Mouse (Mus musculus): ENCODE measurements at regions not wholly inside any gene's neighbourhood (a gene's known extent, or its start where the extent isn't known, plus 50 kb on each side); places are given as distances from the start of the nearest gene placed in this dataset.

- DNase-seq (ENCODE audit: low spot score in 2 of 2): no peak
Measured at GRCm38 (mm10) chr13:78580863-78581595, 381.5 kb upstream of the Nr2f1 start.

DNA sequence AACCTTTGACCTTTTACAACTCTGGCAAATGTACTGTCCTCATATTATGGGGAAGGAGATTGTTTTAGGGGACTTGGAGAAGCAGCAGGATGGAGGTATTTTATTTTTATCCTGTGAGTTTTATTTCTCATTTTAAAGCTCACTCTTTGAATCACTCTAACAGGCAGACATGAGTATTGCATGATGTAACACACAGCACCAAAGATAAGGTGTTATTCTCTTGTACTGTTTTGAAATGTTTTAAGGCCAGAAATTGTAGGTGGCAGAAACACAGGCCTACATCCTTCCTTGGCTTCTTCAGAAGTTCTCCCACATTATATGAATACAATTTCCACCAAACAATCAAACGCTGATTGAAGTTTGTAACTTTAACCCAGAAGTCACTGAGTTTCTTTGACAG is 377.9 kb upstream of the Nr2f1 start:
- DNase-seq (ENCODE audit: low spot score in 2 of 2): no peak

DNA sequence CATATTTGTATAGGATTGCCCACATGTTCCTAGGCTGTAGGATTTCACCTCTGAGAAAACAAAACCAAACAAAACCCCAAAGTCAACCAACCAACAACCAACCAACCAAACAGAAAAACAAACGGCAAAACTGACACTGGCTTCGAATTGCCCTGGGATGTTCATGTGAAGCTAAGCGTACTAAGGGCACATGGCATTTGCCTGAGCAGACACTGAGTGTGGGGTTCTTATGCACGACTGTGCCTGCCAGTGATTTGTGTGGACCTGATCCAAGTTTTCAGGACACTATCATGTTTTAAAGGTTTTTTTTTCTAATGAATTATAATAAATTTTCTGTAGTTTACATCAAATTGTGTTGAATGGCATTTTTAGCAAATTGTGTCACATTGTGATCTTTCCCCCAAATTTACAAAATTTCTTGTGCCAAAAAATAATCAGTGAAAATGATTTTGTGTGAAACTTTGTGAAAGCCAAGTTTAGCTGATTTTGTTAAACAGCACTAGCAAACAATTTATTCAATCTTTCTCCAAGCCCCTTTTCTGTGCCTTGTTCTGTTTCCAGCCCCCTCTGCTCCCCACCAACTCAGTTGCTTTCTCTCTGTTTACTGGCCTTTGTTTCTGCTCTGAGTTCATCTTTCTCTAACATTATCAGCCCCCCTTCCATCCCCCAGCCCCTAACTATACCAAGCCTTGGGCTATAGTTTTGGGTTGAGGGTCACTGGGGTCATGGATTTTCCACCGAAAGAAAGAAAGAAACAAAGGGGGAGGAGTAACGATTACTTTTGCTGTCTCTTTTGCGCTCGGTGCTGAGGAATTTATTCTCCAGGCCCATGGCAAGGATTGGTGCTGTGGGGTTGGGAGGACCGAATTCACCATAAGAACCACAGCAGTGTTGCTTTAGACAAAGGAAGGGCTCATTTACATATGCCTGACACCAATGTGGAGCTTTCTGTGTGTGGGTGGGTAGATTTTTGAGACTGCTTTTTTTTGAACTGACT is 377.0 kb upstream of the Nr2f1 start:
- DNase-seq (ENCODE audit: low spot score in 2 of 2): no peak

DNA sequence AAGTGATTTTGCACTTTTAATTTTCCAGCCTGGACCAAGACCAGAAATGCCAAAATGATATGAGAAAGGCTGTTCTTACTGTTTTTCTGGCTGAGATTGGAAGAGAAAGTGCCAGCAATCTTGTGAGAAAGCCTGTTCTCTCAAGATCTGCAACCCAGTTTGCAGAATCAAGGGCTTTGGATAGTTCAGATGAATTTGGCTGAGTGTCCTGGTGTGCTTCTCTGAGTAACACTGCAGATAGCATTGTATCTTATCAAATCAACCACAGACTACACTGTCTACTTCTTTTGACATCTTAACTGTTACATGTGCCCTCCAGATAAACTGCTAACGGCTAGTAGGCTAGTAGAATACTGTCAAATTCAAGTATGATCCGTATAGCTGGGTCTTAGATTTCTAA is 371.5 kb upstream of the Nr2f1 start:
- no peak for DNase-seq (ENCODE audit: low spot score in 2 of 2)

DNA sequence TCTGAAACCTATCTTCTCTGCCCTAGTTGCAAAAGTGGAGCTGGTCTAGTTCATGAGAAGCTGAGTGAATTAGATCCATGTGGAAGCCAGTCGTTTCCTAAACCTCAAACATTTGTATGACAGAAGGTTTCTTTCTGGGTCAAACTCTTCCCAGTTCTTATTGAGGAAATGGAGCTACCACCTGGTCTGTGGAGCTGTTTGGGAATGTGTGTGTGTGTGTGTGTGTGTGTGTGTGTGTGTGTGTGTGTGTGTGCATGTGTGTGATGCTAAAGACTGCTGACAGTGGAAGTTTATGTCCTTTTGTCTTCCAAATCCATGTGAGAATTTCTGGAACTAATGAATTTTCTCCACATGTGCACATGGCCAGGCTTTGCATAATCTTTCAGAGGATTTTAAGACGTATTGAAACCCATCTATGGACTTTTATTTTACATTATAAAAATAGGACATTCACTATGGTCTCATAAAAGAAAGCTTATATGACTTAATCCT is 324.9 kb upstream of the Nr2f1 start:
- no peak for DNase-seq (ENCODE audit: low spot score in 2 of 2)

- DNase-seq (ENCODE audit: low spot score in 2 of 2): no peak
Measured at GRCm38 (mm10) chr13:78520771-78521170, 321.2 kb upstream of the Nr2f1 start.

GRCm38 (mm10) chr13:78520186-78520585 is 320.6 kb upstream of the Nr2f1 start:
- no peak for DNase-seq (ENCODE audit: low spot score in 2 of 2)

- no peak for DNase-seq (ENCODE audit: low spot score in 2 of 2)
Measured at GRCm38 (mm10) chr13:78500551-78500950, 301.0 kb upstream of the Nr2f1 start.

- no peak for DNase-seq (ENCODE audit: low spot score in 2 of 2)
Measured at GRCm38 (mm10) chr13:78483760-78484357, 284.3 kb upstream of the Nr2f1 start.

DNA sequence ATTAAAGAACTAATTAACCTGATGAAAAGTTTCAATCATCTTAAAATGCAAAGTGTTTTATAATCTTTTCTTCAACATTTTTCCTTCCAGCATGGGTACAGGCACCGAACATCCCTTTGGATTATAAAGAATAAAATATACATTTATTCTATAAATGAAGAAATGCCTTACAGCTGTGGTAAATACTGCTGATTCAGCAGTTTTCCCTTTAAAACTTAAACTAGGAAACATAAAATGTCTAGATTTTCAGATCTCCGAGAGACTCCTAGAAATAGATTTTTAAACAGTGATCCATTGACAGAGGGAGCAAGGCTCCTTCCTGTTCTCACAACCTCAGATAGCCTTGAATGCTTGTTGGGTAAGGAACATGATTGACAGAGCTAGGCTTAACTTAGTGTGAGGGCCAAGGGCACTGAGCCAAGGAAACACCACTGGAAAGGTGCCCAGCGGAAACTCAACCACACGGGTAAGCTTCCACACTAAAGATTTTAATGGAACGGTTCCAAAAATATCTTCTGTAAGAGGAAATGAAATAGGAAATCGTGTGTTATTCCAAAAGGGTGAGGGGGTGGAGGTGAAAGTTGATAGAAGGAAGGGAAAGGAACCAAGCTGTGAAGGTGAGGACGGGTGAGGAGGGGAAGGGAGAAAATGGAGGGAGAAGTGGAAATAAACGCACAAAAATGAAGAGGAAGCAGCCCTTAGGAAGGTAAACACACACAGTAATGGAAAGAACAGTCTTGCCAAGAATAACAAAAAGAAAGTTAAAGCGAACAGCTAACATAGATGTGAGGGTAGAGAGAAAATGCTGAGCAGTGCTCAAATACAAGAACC is 283.6 kb upstream of the Nr2f1 start:
- peak; percentile 25 to 61 for DNase-seq (ENCODE audit: low spot score in 2 of 2)

DNA sequence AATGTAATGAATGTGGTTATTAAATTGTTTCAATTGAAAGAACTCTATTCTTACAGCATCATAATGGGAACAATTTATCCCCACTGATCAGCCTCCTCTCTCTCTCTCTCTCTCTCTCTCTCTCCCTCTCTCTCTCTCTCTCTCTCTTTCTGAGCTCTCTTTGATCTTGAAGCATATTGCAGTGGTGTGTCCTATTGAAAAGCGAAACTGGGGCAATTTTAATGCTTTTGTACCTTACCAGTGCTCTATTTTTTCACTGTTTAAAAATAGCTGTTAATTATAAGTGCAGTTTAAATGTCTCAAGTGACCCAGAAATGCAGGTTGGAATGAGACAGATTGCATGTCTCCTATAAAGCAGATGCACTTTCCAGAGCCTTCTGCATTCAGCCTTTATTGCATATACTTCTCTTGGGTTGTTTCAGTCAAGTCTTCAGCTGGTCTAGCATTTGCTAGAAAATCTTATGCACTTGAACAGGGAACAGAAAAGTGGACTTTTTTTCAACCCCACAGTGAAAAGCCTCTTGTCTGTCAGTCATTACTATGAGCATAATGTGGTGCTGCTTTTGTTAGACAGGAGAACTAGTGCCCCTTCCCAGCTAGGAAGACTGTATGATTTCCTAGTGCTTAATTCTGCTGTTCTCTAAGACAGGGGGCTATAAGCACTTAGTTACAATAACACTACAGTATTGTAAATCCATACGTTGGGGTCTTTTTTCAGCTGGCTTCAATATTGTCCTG is 251.9 kb upstream of the Nr2f1 start:
- DNase-seq (ENCODE audit: low spot score in 2 of 2): no peak

DNA sequence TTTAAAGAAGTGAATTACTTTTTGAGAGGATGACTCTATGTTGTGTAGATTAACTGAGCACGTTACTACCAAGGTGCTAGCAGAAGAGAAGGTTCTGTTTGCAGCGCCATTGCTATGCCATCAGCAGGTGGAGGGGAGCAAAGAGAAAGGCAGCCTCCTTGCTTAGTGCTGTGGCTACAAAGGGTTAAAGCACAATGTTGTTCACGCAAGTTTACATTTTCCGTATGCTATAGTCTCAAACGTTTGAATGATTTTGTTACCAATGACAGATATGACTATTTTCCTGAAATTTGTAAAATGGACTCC is 247.1 kb upstream of the Nr2f1 start:
- no peak for DNase-seq (ENCODE audit: low spot score in 2 of 2)

GRCm38 (mm10) chr13:78445891-78446725 is 246.6 kb upstream of the Nr2f1 start:
- DNase-seq (ENCODE audit: low spot score in 2 of 2): no peak

DNA sequence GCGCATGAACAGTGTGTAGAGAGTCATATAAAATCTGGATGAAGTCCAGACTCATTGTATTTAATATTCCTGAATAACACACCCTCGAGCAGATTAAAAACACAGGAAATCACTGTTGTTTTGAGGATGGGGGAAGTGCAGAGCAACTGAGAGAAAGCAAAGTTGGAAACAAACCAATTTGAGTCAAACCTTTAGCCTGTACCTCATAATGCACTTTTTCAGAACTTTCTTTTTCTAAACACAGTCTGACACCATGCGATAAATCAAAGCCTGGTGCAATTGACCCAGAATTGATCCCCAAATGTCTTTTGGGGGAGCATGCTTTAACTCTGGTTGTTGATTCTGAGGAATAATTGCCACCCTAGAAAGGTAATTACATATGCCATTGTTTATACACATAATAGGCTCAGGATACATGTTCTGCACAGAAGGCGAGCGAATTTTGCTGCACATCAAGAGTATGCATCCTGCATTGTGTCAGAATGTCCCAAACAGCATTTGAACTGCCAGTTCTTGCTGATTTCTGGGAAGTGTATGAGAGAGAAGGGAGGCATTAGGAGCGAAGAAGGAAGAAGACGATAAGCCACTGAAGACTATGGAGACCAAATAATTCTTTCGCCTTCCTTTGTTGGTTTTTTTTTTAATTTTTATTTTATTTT is 245.3 kb upstream of the Nr2f1 start:
- no peak for DNase-seq (ENCODE audit: low spot score in 2 of 2)

DNA sequence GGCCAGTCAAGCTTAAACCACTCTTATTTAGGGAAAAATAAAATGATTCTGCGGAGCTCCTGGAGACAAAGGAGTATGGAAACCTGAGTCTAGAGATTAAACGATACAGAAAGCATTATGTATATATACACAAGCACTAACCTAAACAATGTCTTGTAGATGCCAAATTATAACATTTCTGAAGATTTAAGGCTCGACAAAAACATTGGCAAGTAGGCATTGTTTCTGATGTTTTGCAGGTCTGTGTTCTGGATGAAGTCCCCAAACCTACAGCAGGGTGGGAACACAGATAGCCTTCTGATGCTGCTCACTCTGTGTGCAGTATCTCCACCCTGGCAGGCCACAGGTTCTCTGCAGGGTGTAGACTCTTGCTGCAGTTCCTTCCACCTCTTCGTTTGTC is 228.9 kb upstream of the Nr2f1 start:
- DNase-seq (ENCODE audit: low spot score in 2 of 2): no peak

- no peak for DNase-seq (ENCODE audit: low spot score in 2 of 2)
Measured at GRCm38 (mm10) chr13:78428084-78428445, 228.5 kb upstream of the Nr2f1 start.

DNA sequence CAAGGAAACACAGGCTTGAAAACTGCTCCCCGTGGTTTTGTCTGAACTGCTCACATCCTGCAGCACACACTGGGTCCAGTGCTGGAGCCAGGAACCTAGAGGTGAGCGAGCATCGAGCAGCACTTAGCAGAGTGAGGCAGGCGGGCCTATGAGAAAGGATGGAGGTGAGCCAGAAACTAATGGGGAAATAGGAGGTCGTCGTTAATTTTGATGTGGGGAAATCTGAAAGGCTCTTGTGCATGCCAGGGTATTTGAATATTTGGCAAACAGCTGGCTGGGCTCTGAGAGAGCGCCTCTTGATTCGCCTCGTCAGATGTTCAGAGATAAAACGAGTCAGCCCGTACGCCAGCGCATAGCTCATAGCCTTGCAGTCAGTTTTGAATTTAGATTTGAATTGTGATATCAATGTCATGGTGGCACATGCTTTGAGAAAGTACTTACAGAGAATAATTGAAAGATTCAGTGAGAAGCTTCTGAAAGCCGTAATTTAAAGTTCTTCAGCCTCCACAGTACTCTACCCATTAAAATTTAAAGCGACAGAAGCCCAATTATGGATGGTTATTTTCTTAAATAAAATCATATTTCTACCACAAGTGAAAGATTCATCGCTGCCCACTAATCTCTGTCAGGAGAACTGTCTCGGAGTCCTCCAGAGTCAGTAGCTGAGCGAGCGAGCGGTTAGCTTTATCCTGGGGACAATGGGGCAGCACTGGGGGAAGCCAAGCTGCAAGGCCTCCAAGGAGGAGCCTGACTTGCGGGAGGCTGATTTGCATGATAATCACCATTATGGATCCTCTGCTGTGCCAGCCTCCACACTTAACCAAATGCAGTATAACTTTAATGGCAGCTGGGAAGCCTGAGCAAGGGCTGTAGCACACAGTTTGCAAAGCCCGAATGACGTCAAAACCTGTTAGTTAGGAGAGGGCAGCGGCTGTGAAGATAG is 227.9 kb upstream of the Nr2f1 start:
- DNase-seq (ENCODE audit: low spot score in 2 of 2): peak in 1 of 2 experiments; percentile 3
